Mouse (Mus musculus) stomach, embryonic 14.5 days (tissue): ENCODE measurements around the gene Lamb1. TPM values are rescaled to one million over a fixed set of nuclear protein-coding genes. Genes with fewer than 3 reads are reported as not detected.

Experiments
- ATAC-seq: fragments of 200-750 bp; cut with Nextera tagmentation; 2 replicates; pipeline ENCODE4 v1.8.0; 2017; ENCODE audit warnings: low read depth, moderate TSS enrichment; ENCODE audit not compliant: insufficient number of reproducible peaks, insufficient read depth, low FRiP score
- H3K27ac ChIP-seq: fragments of 300-500 bp; sonication (generic); 2 replicates; pipeline ENCODE4 v1.5.1; 2014; ENCODE audit warnings: mild to moderate bottlenecking, low read length, moderate library complexity, mixed read lengths
- H3K27me3 ChIP-seq: fragments of 300-500 bp; sonication (generic); 2 replicates; pipeline ENCODE4 v1.6.1; 2014; ENCODE audit warnings: low read length, control low read depth, mixed read lengths; ENCODE audit not compliant: control insufficient read depth, insufficient read depth
- H3K36me3 ChIP-seq: fragments of 300-500 bp; sonication (generic); 2 replicates; pipeline ENCODE4 v1.6.1; 2014; ENCODE audit warnings: mild to moderate bottlenecking, control low read depth, low read length, moderate library complexity, mixed read lengths; ENCODE audit not compliant: control insufficient read depth, insufficient read depth
- H3K4me1 ChIP-seq: fragments of 300-500 bp; sonication (generic); 2 replicates; pipeline ENCODE4 v1.6.1; 2014; ENCODE audit warnings: low read length, control low read depth, mixed read lengths; ENCODE audit not compliant: control insufficient read depth, insufficient read depth
- H3K4me2 ChIP-seq: fragments of 300-500 bp; sonication (generic); replicated peaks from 2 replicates; pipeline ENCODE4 v1.6.1; 2014; ENCODE audit warnings: low read depth, low read length, control low read depth
- H3K4me3 ChIP-seq: fragments of 300-500 bp; sonication (generic); 2 replicates; pipeline ENCODE4 v1.5.1; 2014; ENCODE audit warnings: low read depth, low read length, control low read depth
- H3K9ac ChIP-seq: fragments of 300-500 bp; sonication (generic); replicated peaks from 2 replicates; pipeline ENCODE4 v1.6.1; 2014; ENCODE audit warnings: low read depth, mild to moderate bottlenecking, control low read depth, low read length, moderate library complexity, mixed read lengths
- H3K9me3 ChIP-seq: fragments of 300-500 bp; sonication (generic); 2 replicates; pipeline ENCODE4 v1.6.1; 2016; ENCODE audit warnings: low read depth, low read length, control low read depth; ENCODE audit not compliant: control insufficient read depth
- WGBS: fragments of 180-500 bp; shearing (Covaris S2); extraction: QIAGEN DNeasy Blood & Tissue Kit; methylation state at CpG from one replicate; pipeline ENCODE4 v1.1.7; 2014; 5-methylcytosine and 5-hydroxymethylcytosine counted together
- polyA plus RNA-seq: library from polyadenylated mRNA; unstranded; fragments of >200 nt; fragmentation: Nextera tagmentation; extraction: Ambion mirVana; gene quantifications from 2 replicates; pipeline ENCODE4 v1.2.1, GENCODE M21; 2014

Gene Lamb1
- polyA plus RNA-seq, 1 experiment from 2014 or later, result 98.2 TPM

DNA sequence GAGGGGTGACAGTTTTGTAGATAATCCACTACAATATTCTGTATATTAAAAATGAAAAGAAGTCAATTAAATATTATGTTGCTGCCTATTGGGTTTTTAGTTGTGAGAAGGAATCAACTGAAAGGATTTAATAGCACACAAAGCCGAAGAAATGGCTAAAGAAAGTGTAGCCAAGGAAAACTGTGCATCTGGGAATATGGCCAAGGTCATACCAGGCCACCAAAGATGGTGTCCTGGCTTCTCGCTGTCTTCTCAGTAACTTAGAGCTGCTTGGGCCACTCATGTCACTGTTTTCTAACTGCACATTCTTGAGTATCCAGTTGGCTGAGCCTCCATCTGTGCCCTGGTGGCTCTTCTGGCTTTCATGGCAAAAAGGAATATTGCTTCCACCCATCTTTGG is 21.0 kb upstream of the Lamb1 start:
- Histone ChIP-seq H3K4me2 (no peak overlapping the region), H3K4me1 (peaks cover 18% of the 10 kb centered on the region), H3K27ac (no peak overlapping the region), H3K36me3 (no peaks in the 10 kb centered on the region), H3K9ac (no peak overlapping the region), H3K4me3 (no peak overlapping the region), H3K9me3 (no peaks in the 10 kb centered on the region), H3K27me3 (no peaks in the 10 kb centered on the region)
- ATAC-seq, result no peak
- 74% methylated on average over 2 of the region's 2 CpGs for WGBS

- H3K4me1 ChIP-seq, result peaks cover 20% of the 10 kb centered on the region
- ATAC-seq, result no peak
- H3K27ac ChIP-seq, result no peak overlapping the region
- H3K9me3 ChIP-seq, result no peaks in the 10 kb centered on the region
- H3K27me3 ChIP-seq, result no peaks in the 10 kb centered on the region
- no peak overlapping the region for H3K4me3 ChIP-seq
- no peak overlapping the region for H3K4me2 ChIP-seq
- H3K36me3 ChIP-seq, result no peaks in the 10 kb centered on the region
- no peak overlapping the region for H3K9ac ChIP-seq
- WGBS, result 80% methylated on average over 3 of the region's 3 CpGs
Measured at GRCm38 (mm10) chr12:31244691-31245090, 20.3 kb upstream of the Lamb1 start.

- Histone ChIP-seq H3K27ac (no peak overlapping the region; the same call in 1 of the 2 replicates), H3K9ac (no peak overlapping the region), H3K27me3 (no peaks in the 10 kb centered on the region), H3K4me2 (no peak overlapping the region), H3K36me3 (no peaks in the 10 kb centered on the region), H3K9me3 (no peaks in the 10 kb centered on the region), H3K4me1 (peaks cover 20% of the 10 kb centered on the region), H3K4me3 (no peak overlapping the region)
- WGBS, result 41% methylated on average over 3 of the region's 3 CpGs
- no peak for ATAC-seq
Measured at GRCm38 (mm10) chr12:31246153-31246552, 18.9 kb upstream of the Lamb1 start.

GRCm38 (mm10) chr12:31246615-31247014 is 18.4 kb upstream of the Lamb1 start:
- H3K9me3 ChIP-seq, result no peaks in the 10 kb centered on the region
- H3K27me3 ChIP-seq, result no peaks in the 10 kb centered on the region
- WGBS, result 39% methylated on average over 3 of the region's 3 CpGs
- no peak overlapping the region for H3K9ac ChIP-seq
- ATAC-seq, result no peak
- no peaks in the 10 kb centered on the region for H3K36me3 ChIP-seq
- H3K27ac ChIP-seq, result peak overlapping the region; percentile 58; the same call in 1 of the 2 replicates
- no peak overlapping the region for H3K4me3 ChIP-seq
- H3K4me1 ChIP-seq, result peaks cover 20% of the 10 kb centered on the region
- H3K4me2 ChIP-seq, result no peak overlapping the region

DNA sequence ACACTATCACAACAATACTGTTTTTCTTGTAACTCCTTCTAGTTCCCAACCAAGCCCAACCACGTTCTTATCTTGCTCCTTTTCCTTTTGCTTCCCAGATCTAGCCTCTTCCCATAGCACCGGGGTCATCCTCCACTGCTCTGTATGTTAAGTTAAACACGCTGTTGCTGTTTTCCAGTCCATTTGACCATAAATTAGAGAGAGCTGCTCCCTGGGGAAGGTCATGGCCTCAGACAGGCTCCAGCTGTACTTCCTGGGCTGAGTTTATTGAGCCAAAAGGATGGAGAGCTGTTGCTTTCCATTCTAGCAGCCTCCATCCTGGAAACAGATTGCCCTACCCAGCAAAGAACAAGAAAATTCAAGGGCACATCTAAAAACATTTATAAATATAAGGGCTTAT is 16.9 kb upstream of the Lamb1 start:
- no peaks in the 10 kb centered on the region for H3K36me3 ChIP-seq
- no peaks in the 10 kb centered on the region for H3K9me3 ChIP-seq
- peaks cover 25% of the 10 kb centered on the region for H3K4me1 ChIP-seq
- no peak overlapping the region for H3K9ac ChIP-seq
- H3K4me3 ChIP-seq, result no peak overlapping the region
- H3K4me2 ChIP-seq, result no peak overlapping the region
- no peaks in the 10 kb centered on the region for H3K27me3 ChIP-seq
- no peak overlapping the region for H3K27ac ChIP-seq
- ATAC-seq, result no peak
- WGBS, result 26% methylated on average over 3 of the region's 3 CpGs

- Histone ChIP-seq H3K36me3 (no peaks in the 10 kb centered on the region), H3K4me1 (peaks cover 25% of the 10 kb centered on the region), H3K9ac (no peak overlapping the region), H3K27ac (peak overlapping the region; percentile 11; the same call in 1 of the 2 replicates), H3K9me3 (no peaks in the 10 kb centered on the region), H3K4me2 (no peak overlapping the region), H3K4me3 (no peak overlapping the region), H3K27me3 (no peaks in the 10 kb centered on the region)
- 38% methylated on average over 10 of the region's 10 CpGs for WGBS
- ATAC-seq, result no peak
Measured at GRCm38 (mm10) chr12:31248681-31249080, 16.4 kb upstream of the Lamb1 start.

- Histone ChIP-seq H3K4me2 (no peak overlapping the region), H3K4me3 (no peak overlapping the region), H3K4me1 (peaks cover 27% of the 10 kb centered on the region; the same call in 1 of the 2 replicates), H3K9ac (no peak overlapping the region), H3K27me3 (no peaks in the 10 kb centered on the region), H3K27ac (peak overlapping the region; percentile 28; the same call in 1 of the 2 replicates), H3K9me3 (no peaks in the 10 kb centered on the region), H3K36me3 (no peaks in the 10 kb centered on the region)
- no peak for ATAC-seq
- 14% methylated on average over 4 of the region's 4 CpGs for WGBS
Measured at GRCm38 (mm10) chr12:31252259-31252658, 12.8 kb upstream of the Lamb1 start.

DNA sequence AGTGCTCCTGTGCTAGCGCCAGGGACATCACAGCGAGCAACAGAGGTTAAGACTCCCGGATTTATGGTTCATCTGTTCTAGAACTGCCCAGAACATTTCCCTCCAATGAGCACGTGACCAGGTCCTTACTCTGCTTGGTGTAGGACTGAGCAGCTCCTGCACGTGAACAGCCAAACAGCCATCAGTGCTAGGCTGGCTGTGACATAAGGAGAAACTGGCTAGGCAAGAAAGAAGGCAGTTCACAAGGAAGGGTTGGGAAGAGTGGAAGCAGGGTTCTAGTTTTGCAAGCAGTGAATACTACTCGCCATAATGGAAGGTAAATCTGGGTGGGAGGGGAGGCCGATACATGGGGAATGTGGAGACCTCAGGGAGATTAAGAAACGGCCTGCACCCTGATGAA is 10.1 kb upstream of the Lamb1 start:
- peak overlapping the region; percentile 86; the same call in 1 of the 2 replicates for H3K27ac ChIP-seq
- no peak overlapping the region for H3K4me3 ChIP-seq
- H3K4me2 ChIP-seq, result no peak overlapping the region
- H3K27me3 ChIP-seq, result no peaks in the 10 kb centered on the region
- peaks cover 20% of the 10 kb centered on the region; the same call in 1 of the 2 replicates for H3K4me1 ChIP-seq
- peak; percentile 16; the same call in 1 of the 2 replicates for ATAC-seq
- WGBS, result 62% methylated on average over 8 of the region's 8 CpGs
- H3K9me3 ChIP-seq, result no peaks in the 10 kb centered on the region
- H3K36me3 ChIP-seq, result no peaks in the 10 kb centered on the region
- H3K9ac ChIP-seq, result no peak overlapping the region
